Mouse (Mus musculus) inflammation-experienced regulatory T-cells, adult 16 weeks (primary cell): ENCODE results near the gene Vmn1r206. TPM values are rescaled to one million over a fixed set of nuclear protein-coding genes. Genes with fewer than 3 reads are reported as not detected.

Experiments
- polyA plus RNA-seq: library from polyadenylated mRNA; unstranded; fragments of 100-300 nt; shearing (Covaris generic); gene quantifications from one replicate; pipeline ENCODE4 v1.2.1, GENCODE M21; 2017

Vmn1r206 gene
- not detected for polyA plus RNA-seq

DNA sequence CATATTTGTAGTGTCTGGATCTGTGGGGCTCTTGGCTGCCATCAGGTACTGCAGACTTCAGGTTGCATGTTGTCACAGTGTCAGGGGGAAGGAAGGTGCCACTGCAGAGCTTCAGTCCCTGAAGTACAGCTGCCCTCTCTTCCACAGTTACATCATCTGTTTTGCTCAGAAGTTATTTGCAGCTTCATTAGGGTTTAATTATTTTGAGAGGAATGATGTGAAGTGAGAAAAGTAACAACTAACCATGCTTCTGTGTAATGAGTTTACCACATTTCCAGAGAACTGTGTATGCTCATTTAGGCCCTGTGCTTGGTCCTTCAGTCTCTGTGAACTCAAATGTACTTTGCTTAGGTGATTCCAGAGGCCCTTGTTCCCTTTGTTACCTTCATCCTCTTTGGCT, at the start of gene Vmn1r206:
Vmn1r206 (minus strand) TSS at position 101 of the 400 bp plus-strand sequence.

GRCm38 (mm10) chr13:22592900-22593299, 31.2 kb downstream of the Vmn1r206 start, which contains the start of gene Vmn1r205:
Vmn1r205 (minus strand) TSS chr13:22593000.

Other genes starting within 250 kb of the Vmn1r206 start
- gene Vmn1r199, start 244.4 kb downstream of the Vmn1r206 start, polyA plus RNA-seq = not detected
- 0.20 TPM for gene Vmn1r200, start 233.9 kb downstream of the Vmn1r206 start, polyA plus RNA-seq
- not detected for gene Vmn1r201, start 152.3 kb downstream of the Vmn1r206 start, polyA plus RNA-seq
- gene Vmn1r202, start 118.9 kb downstream of the Vmn1r206 start, polyA plus RNA-seq = not detected
- 0.18 TPM for gene Vmn1r203, start 106.1 kb downstream of the Vmn1r206 start, polyA plus RNA-seq
- gene Vmn1r204, start 71.1 kb downstream of the Vmn1r206 start, polyA plus RNA-seq = not detected
- not detected for gene Vmn1r205, start 31.3 kb downstream of the Vmn1r206 start, polyA plus RNA-seq
- not detected for gene Vmn1r207-ps, start 105.4 kb upstream of the Vmn1r206 start, polyA plus RNA-seq
- not detected for gene Vmn1r208, start 153.1 kb upstream of the Vmn1r206 start, polyA plus RNA-seq
- not detected for gene Vmn1r209, start 185.4 kb upstream of the Vmn1r206 start, polyA plus RNA-seq
- not detected for gene Vmn1r210, start 207.1 kb upstream of the Vmn1r206 start, polyA plus RNA-seq
- gene Vmn1r211, start 233.3 kb upstream of the Vmn1r206 start, polyA plus RNA-seq = not detected